Mouse (Mus musculus) hematopoietic stem cell, adult 5-6 weeks (primary cell): ENCODE results near the gene Dapk1. TPM values are rescaled to one million over a fixed set of nuclear protein-coding genes. Genes with fewer than 3 reads are reported as not detected.

Source experiments
- ATAC-seq, 2 experiments: fragments of 125-278 bp in 1 of 2; replicated peaks in 1 of 2; 2 replicates each; pipeline ENCODE4 v1.8.0; 2016 to 2017; ENCODE audit warnings: inconsistent platforms in 2 of 2, mild to moderate bottlenecking in 2 of 2, moderate number of reproducible peaks in 2 of 2, low read depth in 1 of 2, moderate TSS enrichment in 1 of 2; ENCODE audit not compliant: low FRiP score in 2 of 2, poor library complexity in 2 of 2, severe bottlenecking in 2 of 2, insufficient read depth in 1 of 2, low TSS enrichment in 1 of 2
- total RNA-seq: library from RNA; stranded (forward); fragments of 172-1452, 232-1000 nt; gene quantifications from 2 replicates; pipeline ENCODE4 v1.2.3, GENCODE M21; 2017

Gene Dapk1
- total RNA-seq, 1 experiment from 2014 or later: 12.0 TPM

- no peak for ATAC-seq
Measured at GRCm38 (mm10) chr13:60648350-60648749, 46.6 kb downstream of the Dapk1 start.

GRCm38 (mm10) chr13:60650000-60650399 is 48.3 kb downstream of the Dapk1 start:
- ATAC-seq: no peak

- no peak for ATAC-seq
Measured at GRCm38 (mm10) chr13:60654017-60654565, 52.3 kb downstream of the Dapk1 start.

- peak; percentile 42 to 57; a peak in 3 of 4 replicates for ATAC-seq
Measured at GRCm38 (mm10) chr13:60655246-60655645, 53.5 kb downstream of the Dapk1 start.

GRCm38 (mm10) chr13:60659600-60659999 is 57.9 kb downstream of the Dapk1 start:
- no peak for ATAC-seq

GRCm38 (mm10) chr13:60660056-60660455 is 58.3 kb downstream of the Dapk1 start:
- ATAC-seq: no peak

- ATAC-seq: peak; percentile 32 to 46; a peak in 2 of 4 replicates
Measured at GRCm38 (mm10) chr13:60660711-60661261, 59.0 kb downstream of the Dapk1 start.

GRCm38 (mm10) chr13:60662493-60663177 is 60.9 kb downstream of the Dapk1 start:
- ATAC-seq: no peak

GRCm38 (mm10) chr13:60664058-60664457 is 62.3 kb downstream of the Dapk1 start:
- no peak for ATAC-seq

- no peak for ATAC-seq
Measured at GRCm38 (mm10) chr13:60664816-60665215, 63.1 kb downstream of the Dapk1 start.

- no peak for ATAC-seq
Measured at GRCm38 (mm10) chr13:60665402-60665801, 63.7 kb downstream of the Dapk1 start.

GRCm38 (mm10) chr13:60668036-60668435 is 66.3 kb downstream of the Dapk1 start:
- ATAC-seq: no peak

- peak; percentile 62 to 70 for ATAC-seq
Measured at GRCm38 (mm10) chr13:60670605-60671004, 68.9 kb downstream of the Dapk1 start.

GRCm38 (mm10) chr13:60671235-60671634 is 69.5 kb downstream of the Dapk1 start:
- no peak for ATAC-seq

- ATAC-seq: no peak
Measured at GRCm38 (mm10) chr13:60672287-60672686, 70.5 kb downstream of the Dapk1 start.

GRCm38 (mm10) chr13:60672882-60673675 is 71.3 kb downstream of the Dapk1 start:
- ATAC-seq: peak; percentile 67 to 70

GRCm38 (mm10) chr13:60674301-60674700 is 72.6 kb downstream of the Dapk1 start:
- no peak for ATAC-seq

- ATAC-seq: no peak
Measured at GRCm38 (mm10) chr13:60674911-60675310, 73.2 kb downstream of the Dapk1 start.
